Mouse (Mus musculus) small intestine, adult 2 months (tissue): ENCODE results near the gene Mrpl17. TPM values are rescaled to one million over a fixed set of nuclear protein-coding genes. Genes with fewer than 3 reads are reported as not detected.
A peak's percentile ranks its signal among the peaks of the same experiment; 100 is the strongest.

Experiments used
- H3K27ac ChIP-seq: fragments of 200-500 bp; 2 replicates; pipeline ENCODE4 v1.5.1; 2012; ENCODE audit warnings: low read depth, low read length, control low read depth, inconsistent platforms; ENCODE audit not compliant: insufficient read depth
- H3K27me3 ChIP-seq: fragments of 200-500 bp; 2 replicates; pipeline ENCODE4 v1.6.1; 2012; ENCODE audit warnings: mild to moderate bottlenecking, moderate library complexity, low read length, inconsistent platforms; ENCODE audit not compliant: control insufficient read depth, insufficient read depth
- H3K36me3 ChIP-seq: fragments of 200-500 bp; 2 replicates; pipeline ENCODE4 v1.6.1; 2012; ENCODE audit warnings: mild to moderate bottlenecking, low read length, control low read depth, inconsistent platforms; ENCODE audit not compliant: control insufficient read depth, insufficient read depth
- H3K4me1 ChIP-seq: fragments of 200-500 bp; 2 replicates; pipeline ENCODE4 v1.6.1; 2012; ENCODE audit warnings: low read length, inconsistent platforms, mixed read lengths; ENCODE audit not compliant: control insufficient read depth, insufficient read depth, insufficient read length
- H3K4me3 ChIP-seq: fragments of 200-500 bp; 2 replicates; pipeline ENCODE4 v1.5.1; 2012; ENCODE audit warnings: low read depth, mild to moderate bottlenecking, control low read depth, inconsistent platforms, low read length, moderate library complexity
- CTCF ChIP-seq: fragments of 200-500 bp; IDR thresholded peaks from 2 replicates; pipeline ENCODE4 v1.5.1; 2012; ENCODE audit warnings: low read depth, mild to moderate bottlenecking, control low read depth, inconsistent platforms, low read length, moderate library complexity, mixed read lengths; ENCODE audit not compliant: insufficient replicate concordance, insufficient read length; ENCODE audit errors: extremely low read depth
- POLR2A ChIP-seq: fragments of 200-500 bp; IDR thresholded peaks from 2 replicates; pipeline ENCODE4 v1.6.1; 2012; ENCODE audit warnings: low read depth, mild to moderate bottlenecking, control low read depth, inconsistent platforms, low read length, moderate library complexity
- WGBS: fragments of 180-500 bp; shearing (Covaris S2); methylation state at CpG from one replicate; pipeline ENCODE4 v1.1.7; 2018; 5-methylcytosine and 5-hydroxymethylcytosine counted together
- polyA plus RNA-seq: library from polyadenylated mRNA; depleted of rRNA; stranded (reverse); fragments of >200 nt; gene quantifications from 2 replicates; pipeline ENCODE4 v1.2.3, GENCODE M21; 2012

Mrpl17 gene
- polyA plus RNA-seq, 1 experiment, result 125 TPM

GRCm38 (mm10) chr7:105811516-105811915 lies 617 bp upstream of the Mrpl17 start:
- Histone ChIP-seq H3K27me3 (no peaks in the 10 kb centered on the region), H3K4me1 (peaks cover 4% of the 10 kb centered on the region; the same call in 1 of the 2 replicates), H3K36me3 (peaks cover 5% of the 10 kb centered on the region), H3K27ac (no peak overlapping the region), H3K4me3 (peak overlapping the region; percentile 26; the same call in 1 of the 2 replicates)
- TF ChIP-seq POLR2A (no peak), CTCF (no peak)

GRCm38 (mm10) chr7:105810280-105810876 lies 521 bp downstream of the Mrpl17 start:
- Histone ChIP-seq H3K27ac (peak overlapping the region; percentile 55), H3K4me3 (peak overlapping the region; percentile 77), H3K4me1 (peaks cover 4% of the 10 kb centered on the region; the same call in 1 of the 2 replicates), H3K27me3 (no peaks in the 10 kb centered on the region), H3K36me3 (peaks cover 5% of the 10 kb centered on the region)
- WGBS, result 2% methylated on average over 37 of the region's 37 CpGs
- no peak for TF ChIP-seq POLR2A
- no peak for TF ChIP-seq CTCF

GRCm38 (mm10) chr7:105809836-105810235 lies 1.1 kb downstream of the Mrpl17 start:
- TF ChIP-seq CTCF (no peak), POLR2A (no peak)
- peaks cover 5% of the 10 kb centered on the region for H3K36me3 ChIP-seq
- WGBS, result 60% methylated on average over 7 of the region's 7 CpGs
- no peaks in the 10 kb centered on the region for H3K27me3 ChIP-seq
- peak overlapping the region; percentile 17; the same call in 1 of the 2 replicates for H3K4me3 ChIP-seq
- H3K4me1 ChIP-seq, result peaks cover 4% of the 10 kb centered on the region; the same call in 1 of the 2 replicates
- H3K27ac ChIP-seq, result no peak overlapping the region

GRCm38 (mm10) chr7:105808385-105808784 lies 2.5 kb downstream of the Mrpl17 start:
- WGBS, result 85% methylated on average over 1 of the region's 1 CpGs
- no peak overlapping the region for H3K4me3 ChIP-seq

GRCm38 (mm10) chr7:105806716-105807115 lies 4.2 kb downstream of the Mrpl17 start:
- no peak overlapping the region for H3K4me3 ChIP-seq
- TF ChIP-seq POLR2A (no peak), CTCF (no peak)
- peaks cover 5% of the 10 kb centered on the region for H3K36me3 ChIP-seq
- no peak overlapping the region for H3K27ac ChIP-seq
- H3K4me1 ChIP-seq, result peaks cover 4% of the 10 kb centered on the region; the same call in 1 of the 2 replicates
- no peaks in the 10 kb centered on the region for H3K27me3 ChIP-seq
- 21% methylated on average over 2 of the region's 2 CpGs for WGBS

More at GRCm38 (mm10) chr7:105808385-105808784, 2.5 kb downstream of the Mrpl17 start:
- TF ChIP-seq CTCF (no peak), POLR2A (no peak)
- Histone ChIP-seq H3K27me3 (no peaks in the 10 kb centered on the region), H3K27ac (no peak overlapping the region), H3K4me1 (peaks cover 4% of the 10 kb centered on the region; the same call in 1 of the 2 replicates), H3K36me3 (peaks cover 5% of the 10 kb centered on the region)

GRCm38 (mm10) chr7:105806125-105806524 lies 4.8 kb downstream of the Mrpl17 start:
- H3K4me3 ChIP-seq, result no peak overlapping the region
- 78% methylated on average over 5 of the region's 5 CpGs for WGBS
- H3K27me3 ChIP-seq, result no peaks in the 10 kb centered on the region
- H3K4me1 ChIP-seq, result peaks cover 4% of the 10 kb centered on the region; the same call in 1 of the 2 replicates
- H3K36me3 ChIP-seq, result peaks cover 5% of the 10 kb centered on the region
- no peak overlapping the region for H3K27ac ChIP-seq
- TF ChIP-seq CTCF (no peak), POLR2A (no peak)

- Histone ChIP-seq H3K4me1 (no peaks in the 10 kb centered on the region), H3K36me3 (no peaks in the 10 kb centered on the region), H3K27ac (no peak overlapping the region), H3K4me3 (no peak overlapping the region), H3K27me3 (no peaks in the 10 kb centered on the region)
- TF ChIP-seq POLR2A (no peak), CTCF (no peak)
These were observed 7.5 kb downstream of the Mrpl17 start for GRCm38 (mm10) chr7:105803428-105803827.
